Mouse (Mus musculus): ENCODE measurements at regions not wholly inside any gene's neighbourhood (a gene's known extent, or its start where the extent isn't known, plus 50 kb on each side); places are given as distances from the start of the nearest gene placed in this dataset.

DNA sequence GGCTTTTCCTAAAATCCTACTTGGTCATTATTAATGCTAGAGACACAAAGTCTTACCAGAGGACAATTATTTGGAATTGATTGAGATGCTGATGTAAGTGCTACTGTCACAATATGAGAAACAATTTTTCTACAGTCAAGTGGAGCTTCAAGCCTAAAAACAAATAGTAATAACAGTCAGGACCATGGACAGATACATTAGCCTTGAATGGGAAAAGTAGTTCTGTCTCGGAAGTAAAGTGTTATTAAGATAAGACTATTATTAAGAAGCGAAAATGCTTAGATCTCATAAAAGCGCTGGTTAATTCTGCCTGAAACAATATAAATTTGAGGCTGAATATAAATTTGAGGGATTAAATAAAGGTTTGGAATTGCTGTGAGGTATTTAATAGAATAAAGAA is 473.1 kb downstream of the Cenpc1 start:
- 70% methylated on average over 3 of the region's 3 CpGs for WGBS
- H3K27ac ChIP-seq (replicated peaks), result no peak overlapping the region
- H3K27me3 ChIP-seq, result no peaks in the 10 kb centered on the region
- H3K4me2 ChIP-seq (replicated peaks), result no peak overlapping the region
- H3K9me3 ChIP-seq (replicated peaks), result no peaks in the 10 kb centered on the region
- H3K36me3 ChIP-seq, result no peaks in the 10 kb centered on the region
- H3K4me1 ChIP-seq, result no peaks in the 10 kb centered on the region
- no peak for ATAC-seq (ENCODE audit: insufficient number of reproducible peaks, low FRiP score, low TSS enrichment, low read depth)
- no peak overlapping the region for H3K4me3 ChIP-seq (replicated peaks)
- H3K9ac ChIP-seq, result no peak overlapping the region

DNA sequence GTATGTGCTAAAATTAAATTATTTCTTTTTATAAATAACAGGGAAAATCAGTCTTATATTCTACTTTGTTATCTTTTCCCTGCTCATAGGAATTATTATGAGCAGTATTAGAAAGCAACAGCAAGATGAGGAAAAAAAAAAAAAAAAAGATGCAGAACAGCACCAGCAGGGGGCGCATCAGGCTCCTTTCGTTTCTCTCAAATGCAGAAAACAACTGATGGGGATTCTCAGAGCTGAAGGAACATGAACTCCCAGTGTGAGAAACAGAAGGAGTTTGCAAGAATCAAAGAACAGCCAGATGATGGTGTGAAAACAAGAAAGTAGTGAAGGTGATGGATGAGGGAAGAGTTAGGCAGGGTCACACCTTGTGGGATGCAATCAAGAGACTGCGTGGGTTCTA is 478.7 kb downstream of the Cenpc1 start:
- H3K27ac ChIP-seq (replicated peaks), result no peak overlapping the region
- H3K36me3 ChIP-seq, result no peaks in the 10 kb centered on the region
- ATAC-seq (ENCODE audit: insufficient number of reproducible peaks, low FRiP score, low TSS enrichment, low read depth), result no peak
- H3K9me3 ChIP-seq (replicated peaks), result no peaks in the 10 kb centered on the region
- whole genome bisulfite sequencing, result 33% methylated on average over 3 of the region's 3 CpGs
- no peak overlapping the region for H3K4me3 ChIP-seq (replicated peaks)
- no peak overlapping the region for H3K4me2 ChIP-seq (replicated peaks)
- no peaks in the 10 kb centered on the region for H3K4me1 ChIP-seq
- no peak overlapping the region for H3K9ac ChIP-seq
- no peaks in the 10 kb centered on the region for H3K27me3 ChIP-seq

DNA sequence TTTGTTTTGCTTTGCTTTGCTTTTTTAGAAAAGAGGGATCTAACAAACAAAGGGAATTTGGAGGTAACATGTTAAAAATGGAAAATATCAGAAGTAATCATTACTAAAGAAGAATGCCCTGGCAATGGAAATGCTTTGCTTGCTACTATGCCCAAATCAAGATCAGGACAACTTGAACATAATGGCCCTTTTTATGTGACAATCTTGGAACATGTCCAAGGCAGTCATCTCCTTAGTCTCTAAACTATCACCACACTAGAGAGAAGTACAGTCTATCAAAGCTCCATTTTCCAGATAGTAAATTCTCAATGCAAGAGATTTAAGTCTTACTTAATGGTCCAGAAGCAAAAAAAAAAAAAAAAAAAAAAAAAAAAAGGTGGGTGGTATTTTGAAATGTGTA is 492.9 kb downstream of the Cenpc1 start:
- ATAC-seq (ENCODE audit: insufficient number of reproducible peaks, low FRiP score, low TSS enrichment, low read depth), result no peak
- H3K4me2 ChIP-seq (replicated peaks), result no peak overlapping the region
- no peaks in the 10 kb centered on the region for H3K27me3 ChIP-seq
- no peak overlapping the region for H3K4me3 ChIP-seq (replicated peaks)
- no peak overlapping the region for H3K27ac ChIP-seq (replicated peaks)
- H3K4me1 ChIP-seq, result no peaks in the 10 kb centered on the region
- no peaks in the 10 kb centered on the region for H3K36me3 ChIP-seq
- no peaks in the 10 kb centered on the region for H3K9me3 ChIP-seq (replicated peaks)
- no peak overlapping the region for H3K9ac ChIP-seq

DNA sequence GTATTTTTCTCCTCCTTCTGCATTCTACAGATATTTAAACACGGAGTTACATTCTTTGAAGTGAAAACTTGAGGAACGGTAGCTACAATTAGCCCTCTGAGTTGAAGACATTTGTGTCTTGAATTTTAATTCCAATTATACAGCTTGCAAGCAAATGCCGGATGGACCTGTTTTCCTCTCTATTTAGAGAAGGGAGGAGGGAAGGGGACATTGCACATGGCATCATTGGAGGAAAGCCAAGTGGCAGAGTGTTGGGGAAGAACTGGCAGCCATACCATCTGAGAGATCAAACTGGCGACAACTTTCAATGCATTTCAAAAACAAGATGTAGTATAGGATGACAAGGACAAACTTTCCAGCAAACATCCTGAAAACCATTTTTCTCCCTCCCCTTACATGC is 493.4 kb downstream of the Cenpc1 start:
- no peak for ATAC-seq (ENCODE audit: insufficient number of reproducible peaks, low FRiP score, low TSS enrichment, low read depth)
- no peaks in the 10 kb centered on the region for H3K27me3 ChIP-seq
- H3K4me3 ChIP-seq (replicated peaks), result no peak overlapping the region
- H3K9me3 ChIP-seq (replicated peaks), result no peaks in the 10 kb centered on the region
- no peak overlapping the region for H3K4me2 ChIP-seq (replicated peaks)
- WGBS, result 54% methylated on average over 4 of the region's 4 CpGs
- H3K4me1 ChIP-seq, result no peaks in the 10 kb centered on the region
- no peaks in the 10 kb centered on the region for H3K36me3 ChIP-seq
- H3K27ac ChIP-seq (replicated peaks), result no peak overlapping the region
- H3K9ac ChIP-seq, result no peak overlapping the region

GRCm38 (mm10) chr5:85571381-85571780 is 494.0 kb downstream of the Cenpc1 start:
- H3K4me1 ChIP-seq, result no peaks in the 10 kb centered on the region
- H3K36me3 ChIP-seq, result no peaks in the 10 kb centered on the region
- no peak overlapping the region for H3K4me3 ChIP-seq (replicated peaks)
- H3K4me2 ChIP-seq (replicated peaks), result no peak overlapping the region
- no peak for ATAC-seq (ENCODE audit: insufficient number of reproducible peaks, low FRiP score, low TSS enrichment, low read depth)
- H3K9ac ChIP-seq, result no peak overlapping the region
- H3K27ac ChIP-seq (replicated peaks), result no peak overlapping the region
- no peaks in the 10 kb centered on the region for H3K9me3 ChIP-seq (replicated peaks)
- 72% methylated on average over 3 of the region's 3 CpGs for WGBS
- no peaks in the 10 kb centered on the region for H3K27me3 ChIP-seq

- Histone ChIP-seq H3K4me3 (replicated peaks) (no peak overlapping the region), H3K4me2 (replicated peaks) (no peak overlapping the region), H3K4me1 (no peaks in the 10 kb centered on the region), H3K27me3 (no peaks in the 10 kb centered on the region), H3K9ac (no peak overlapping the region), H3K36me3 (no peaks in the 10 kb centered on the region), H3K9me3 (replicated peaks) (no peaks in the 10 kb centered on the region), H3K27ac (replicated peaks) (no peak overlapping the region)
- ATAC-seq (ENCODE audit: insufficient number of reproducible peaks, low FRiP score, low TSS enrichment, low read depth), result peak; percentile 29; the same call in 1 of the 2 replicates
- 36% methylated on average over 1 of the region's 1 CpGs for WGBS
These were observed 529.1 kb downstream of the Cenpc1 start for GRCm38 (mm10) chr5:85536329-85536728.

GRCm38 (mm10) chr5:85525385-85526194 is 539.8 kb downstream of the Cenpc1 start:
- Histone ChIP-seq H3K27ac (replicated peaks) (no peak overlapping the region), H3K4me2 (replicated peaks) (no peak overlapping the region), H3K36me3 (no peaks in the 10 kb centered on the region), H3K27me3 (no peaks in the 10 kb centered on the region), H3K4me1 (no peaks in the 10 kb centered on the region), H3K9me3 (replicated peaks) (no peaks in the 10 kb centered on the region), H3K9ac (no peak overlapping the region), H3K4me3 (replicated peaks) (no peak overlapping the region)
- ATAC-seq (ENCODE audit: insufficient number of reproducible peaks, low FRiP score, low TSS enrichment, low read depth), result no peak
- WGBS, result 69% methylated on average over 10 of the region's 10 CpGs

DNA sequence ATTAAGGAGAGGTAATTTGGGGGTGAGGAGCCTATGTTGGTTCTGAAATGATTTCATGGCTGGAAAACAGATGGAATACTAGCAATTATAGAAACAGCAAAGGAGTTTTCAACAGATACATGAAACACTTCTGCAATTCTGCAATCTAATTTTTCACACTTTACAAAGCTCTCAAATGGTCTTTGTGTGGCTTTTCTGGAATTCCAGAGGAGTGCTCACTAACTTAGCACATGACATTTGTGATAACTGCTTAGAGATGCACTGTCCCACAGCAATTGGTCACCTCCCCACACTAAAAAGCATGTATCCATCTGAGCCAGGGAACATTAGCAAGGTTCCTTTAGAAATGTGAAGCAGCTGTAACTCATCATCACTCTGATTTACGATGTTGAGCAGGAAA is 560.1 kb downstream of the Cenpc1 start:
- no peaks in the 10 kb centered on the region for H3K9me3 ChIP-seq (replicated peaks)
- no peak overlapping the region for H3K27ac ChIP-seq (replicated peaks)
- H3K4me1 ChIP-seq, result no peaks in the 10 kb centered on the region
- 58% methylated on average over 1 of the region's 1 CpGs for WGBS
- H3K4me2 ChIP-seq (replicated peaks), result no peak overlapping the region
- H3K36me3 ChIP-seq, result no peaks in the 10 kb centered on the region
- H3K4me3 ChIP-seq (replicated peaks), result no peak overlapping the region
- ATAC-seq (ENCODE audit: insufficient number of reproducible peaks, low FRiP score, low TSS enrichment, low read depth), result no peak
- no peak overlapping the region for H3K9ac ChIP-seq
- no peaks in the 10 kb centered on the region for H3K27me3 ChIP-seq

- Histone ChIP-seq H3K27me3 (no peaks in the 10 kb centered on the region), H3K9ac (no peak overlapping the region), H3K9me3 (replicated peaks) (no peaks in the 10 kb centered on the region), H3K4me2 (replicated peaks) (no peak overlapping the region), H3K4me3 (replicated peaks) (no peak overlapping the region), H3K27ac (replicated peaks) (no peak overlapping the region), H3K4me1 (no peaks in the 10 kb centered on the region), H3K36me3 (no peaks in the 10 kb centered on the region)
- WGBS, result 66% methylated on average over 2 of the region's 2 CpGs
- no peak for ATAC-seq (ENCODE audit: insufficient number of reproducible peaks, low FRiP score, low TSS enrichment, low read depth)
These were observed 568.1 kb downstream of the Cenpc1 start for GRCm38 (mm10) chr5:85497261-85497660.

DNA sequence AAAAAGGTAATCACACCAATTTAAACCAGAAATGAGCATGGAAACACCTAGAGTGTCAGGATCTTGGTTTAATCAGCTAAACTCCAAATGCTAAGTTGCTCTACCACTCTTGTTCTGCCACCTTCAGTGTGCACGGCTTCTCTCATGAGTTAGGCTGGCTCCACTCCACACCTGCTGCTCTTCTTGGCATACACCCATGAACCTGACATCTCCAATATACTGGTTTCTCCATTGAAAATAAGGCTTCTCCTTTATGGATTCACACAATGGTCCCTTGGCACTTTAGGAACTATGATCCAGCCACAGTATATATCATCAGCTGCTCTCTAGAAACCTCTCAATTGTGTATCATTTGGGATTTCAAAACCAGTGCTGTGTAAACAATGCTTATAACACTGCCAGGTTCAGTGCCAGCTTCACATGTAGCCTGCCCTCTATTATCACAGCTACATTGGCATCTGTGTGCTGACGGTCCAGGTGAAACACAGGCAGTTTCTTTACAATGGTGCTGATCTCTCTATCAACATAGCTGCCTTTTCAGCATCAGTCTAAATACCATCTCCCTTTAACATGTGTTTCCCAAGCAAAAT is 579.6 kb downstream of the Cenpc1 start:
- no peak overlapping the region for H3K4me3 ChIP-seq (replicated peaks)
- H3K27ac ChIP-seq (replicated peaks), result no peak overlapping the region
- no peaks in the 10 kb centered on the region for H3K4me1 ChIP-seq
- 90% methylated on average over 2 of the region's 2 CpGs for WGBS
- no peak overlapping the region for H3K4me2 ChIP-seq (replicated peaks)
- no peak for ATAC-seq (ENCODE audit: insufficient number of reproducible peaks, low FRiP score, low TSS enrichment, low read depth)
- no peaks in the 10 kb centered on the region for H3K27me3 ChIP-seq
- H3K9me3 ChIP-seq (replicated peaks), result no peaks in the 10 kb centered on the region
- no peaks in the 10 kb centered on the region for H3K36me3 ChIP-seq
- H3K9ac ChIP-seq, result no peak overlapping the region

DNA sequence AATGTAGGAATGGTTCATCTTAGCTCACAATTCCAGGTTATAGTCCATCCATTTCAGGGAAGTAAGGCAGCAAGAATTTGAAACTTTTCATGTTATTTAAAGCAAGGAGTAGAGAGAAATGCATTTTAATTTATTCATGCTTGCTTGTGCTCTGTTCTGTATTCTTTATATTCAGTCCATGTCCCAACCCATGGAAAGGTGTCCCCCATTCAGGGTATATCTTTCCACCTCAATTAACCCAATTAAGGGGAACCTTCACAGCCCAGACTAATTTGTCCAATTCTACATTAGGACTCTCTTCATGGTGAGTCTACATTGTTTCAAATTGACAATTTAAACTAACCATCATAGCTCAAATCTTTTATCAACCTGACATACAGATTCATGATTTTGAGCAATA is 580.2 kb downstream of the Cenpc1 start:
- Histone ChIP-seq H3K4me2 (replicated peaks) (no peak overlapping the region), H3K4me1 (no peaks in the 10 kb centered on the region), H3K9me3 (replicated peaks) (no peaks in the 10 kb centered on the region), H3K27me3 (no peaks in the 10 kb centered on the region), H3K4me3 (replicated peaks) (no peak overlapping the region), H3K36me3 (no peaks in the 10 kb centered on the region), H3K9ac (no peak overlapping the region), H3K27ac (replicated peaks) (no peak overlapping the region)
- ATAC-seq (ENCODE audit: insufficient number of reproducible peaks, low FRiP score, low TSS enrichment, low read depth), result no peak

GRCm38 (mm10) chr5:85467811-85468210 is 597.6 kb downstream of the Cenpc1 start:
- Histone ChIP-seq H3K27ac (replicated peaks) (no peak overlapping the region), H3K4me2 (replicated peaks) (no peak overlapping the region), H3K9me3 (replicated peaks) (no peaks in the 10 kb centered on the region), H3K36me3 (no peaks in the 10 kb centered on the region), H3K4me1 (no peaks in the 10 kb centered on the region), H3K9ac (no peak overlapping the region), H3K27me3 (no peaks in the 10 kb centered on the region), H3K4me3 (replicated peaks) (no peak overlapping the region)
- no peak for ATAC-seq (ENCODE audit: insufficient number of reproducible peaks, low FRiP score, low TSS enrichment, low read depth)

Measured in embryonic facial prominence, embryonic 15.5 days (tissue).